Mouse (Mus musculus): ENCODE data around the gene Lrig3.

The Lrig3 gene

DNA sequence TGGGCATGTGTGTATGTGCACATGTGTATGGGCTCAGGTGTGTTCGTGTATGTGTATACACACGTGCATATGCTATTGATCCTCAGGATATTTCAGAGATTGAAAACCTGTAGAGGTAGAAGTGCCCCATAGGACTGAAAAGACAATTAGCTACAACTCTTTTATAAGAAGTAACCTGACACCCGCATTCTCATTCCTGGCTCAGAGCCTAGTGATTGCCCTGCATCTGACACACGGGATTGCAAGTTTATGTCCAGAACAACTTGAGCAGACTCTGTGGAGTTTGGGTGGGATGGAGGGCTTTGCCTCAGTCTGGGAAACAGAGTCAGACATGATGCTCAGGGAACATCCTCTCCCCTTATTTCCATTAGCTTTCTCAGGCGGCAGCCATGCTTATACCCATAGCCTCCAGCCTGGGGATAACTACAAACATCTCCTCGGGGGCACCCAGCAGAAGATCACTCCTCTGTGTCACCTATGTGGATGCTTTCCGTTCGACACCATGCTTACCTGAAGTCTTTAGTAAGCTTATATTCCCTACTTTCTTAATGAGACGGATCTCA is 18.6 kb downstream of the Lrig3 start:
- TF ChIP-seq GATA4 (IDR thresholded peaks at IDR 0.05; ENCODE audit: insufficient replicate concordance, low read length): no peak

DNA sequence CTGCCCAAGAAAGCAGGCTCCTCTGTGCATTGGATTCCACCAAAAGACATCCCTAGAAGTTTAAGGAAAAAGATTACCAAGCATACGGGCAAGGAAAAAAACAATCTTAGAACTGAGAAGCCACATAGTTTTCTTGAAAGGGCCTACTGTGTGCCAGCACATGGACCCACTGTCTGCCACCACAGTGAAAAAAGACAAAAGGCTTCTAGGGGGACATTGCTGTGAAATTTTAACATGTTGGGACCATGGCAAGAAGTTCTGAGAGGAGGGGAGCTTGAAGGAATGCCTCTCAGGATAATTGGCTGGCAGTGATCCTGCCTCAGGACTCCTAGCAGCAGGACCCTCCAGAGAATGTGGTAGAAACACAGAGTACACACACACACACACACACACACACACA is 19.8 kb downstream of the Lrig3 start:
- TF ChIP-seq GATA4 (IDR thresholded peaks at IDR 0.05; ENCODE audit: insufficient replicate concordance, low read length): no peak

DNA sequence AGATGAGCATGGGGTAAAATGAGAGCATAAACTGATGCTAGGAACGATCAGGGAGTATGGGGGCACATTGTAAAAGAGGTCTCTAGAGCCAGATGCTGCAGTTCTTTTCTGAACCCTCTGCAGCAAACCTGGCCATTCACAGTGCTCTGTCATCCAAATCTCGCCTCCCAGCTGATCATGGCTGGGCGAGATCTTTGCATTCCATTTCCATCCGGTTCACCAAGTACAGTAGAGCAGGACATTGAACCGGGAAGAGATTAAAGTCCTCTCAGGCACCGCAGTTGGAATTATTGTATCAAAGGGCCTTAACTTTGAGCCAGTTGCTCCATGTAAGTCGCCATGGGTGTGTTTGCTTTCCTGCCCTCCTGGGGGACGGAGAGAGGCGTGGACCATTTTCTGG is 20.5 kb downstream of the Lrig3 start:
- TF ChIP-seq GATA4 (IDR thresholded peaks at IDR 0.05; ENCODE audit: insufficient replicate concordance, low read length): no peak

DNA sequence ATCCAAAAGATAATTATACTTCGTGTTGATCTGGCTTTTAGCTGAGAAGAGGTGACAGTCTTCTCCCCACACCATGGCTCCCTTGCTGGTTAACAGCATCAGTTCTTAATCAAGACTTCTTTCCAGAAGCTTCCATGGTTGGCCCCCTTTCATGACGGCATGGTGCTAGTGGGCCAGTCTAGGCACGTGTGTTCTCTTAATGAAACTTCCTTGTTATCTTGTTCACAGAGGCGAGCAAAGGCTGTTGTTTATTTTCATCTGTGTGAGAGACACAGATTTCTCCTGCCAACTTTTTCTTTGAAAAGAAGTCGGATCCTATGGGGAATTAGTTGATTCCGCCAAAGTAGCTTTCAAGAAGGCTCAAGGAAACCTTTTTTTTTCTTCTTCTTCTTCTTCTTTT is 21.3 kb downstream of the Lrig3 start:
- TF ChIP-seq GATA4 (IDR thresholded peaks at IDR 0.05; ENCODE audit: insufficient replicate concordance, low read length): no peak

DNA sequence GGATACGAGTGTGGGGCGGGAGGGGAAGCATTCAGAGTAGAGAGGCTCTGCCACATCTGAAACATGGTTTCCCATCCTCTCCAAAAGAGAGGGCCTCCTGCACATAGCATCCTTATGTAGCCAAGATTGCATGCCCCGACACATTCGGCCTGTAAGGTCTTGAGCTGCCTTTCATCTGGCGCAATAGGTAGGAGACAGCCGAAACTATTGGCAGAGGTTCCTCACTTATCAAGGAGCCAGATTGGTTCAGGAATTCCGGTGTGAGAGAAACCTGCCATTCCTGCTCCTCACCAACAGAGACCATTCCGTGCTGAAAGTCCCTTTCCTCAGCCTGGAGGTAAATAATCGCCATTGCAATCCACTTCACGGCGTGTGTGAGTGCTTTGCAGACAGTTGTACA is 22.1 kb downstream of the Lrig3 start:
- TF ChIP-seq GATA4 (IDR thresholded peaks at IDR 0.05; ENCODE audit: insufficient replicate concordance, low read length): no peak

DNA sequence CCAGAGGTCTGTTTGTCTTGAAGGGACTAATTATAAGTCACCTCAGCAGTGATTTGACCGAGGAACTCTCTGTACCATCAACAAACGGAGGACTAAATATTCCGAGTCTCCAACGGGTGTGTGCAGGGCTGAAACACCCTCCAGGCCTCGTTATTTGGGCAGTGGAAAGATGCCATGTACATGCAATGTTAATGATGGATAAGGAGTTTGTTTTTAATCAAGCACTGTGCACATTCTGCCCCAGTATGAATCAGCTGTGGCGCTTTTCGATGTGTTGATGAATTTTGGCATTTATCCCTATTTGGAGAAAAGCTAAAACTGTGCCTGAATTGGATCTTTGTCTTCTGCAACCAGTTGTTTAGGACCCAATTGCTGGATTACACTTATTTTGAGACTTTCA is 23.9 kb downstream of the Lrig3 start:
- TF ChIP-seq GATA4 (IDR thresholded peaks at IDR 0.05; ENCODE audit: insufficient replicate concordance, low read length): no peak

DNA sequence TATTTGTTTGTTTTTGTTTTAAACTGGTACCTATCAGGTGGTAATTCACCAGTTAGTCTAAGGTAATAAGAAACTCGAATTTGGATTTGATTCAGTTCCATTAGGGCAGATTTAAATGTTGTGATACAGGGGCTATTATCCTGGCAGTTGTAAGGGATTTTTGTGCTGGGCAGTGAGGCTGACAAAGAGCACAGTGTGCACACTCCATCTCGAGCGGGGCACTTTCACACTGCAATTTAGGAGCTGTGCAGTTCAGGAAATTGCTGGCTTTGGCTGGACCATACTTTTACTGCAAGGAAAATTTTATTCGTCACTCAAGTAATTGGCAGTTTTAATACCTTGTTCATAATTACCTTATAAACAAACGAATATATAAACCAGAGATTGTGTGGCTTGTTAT is 24.4 kb downstream of the Lrig3 start:
- TF ChIP-seq GATA4 (IDR thresholded peaks at IDR 0.05; ENCODE audit: insufficient replicate concordance, low read length): no peak

DNA sequence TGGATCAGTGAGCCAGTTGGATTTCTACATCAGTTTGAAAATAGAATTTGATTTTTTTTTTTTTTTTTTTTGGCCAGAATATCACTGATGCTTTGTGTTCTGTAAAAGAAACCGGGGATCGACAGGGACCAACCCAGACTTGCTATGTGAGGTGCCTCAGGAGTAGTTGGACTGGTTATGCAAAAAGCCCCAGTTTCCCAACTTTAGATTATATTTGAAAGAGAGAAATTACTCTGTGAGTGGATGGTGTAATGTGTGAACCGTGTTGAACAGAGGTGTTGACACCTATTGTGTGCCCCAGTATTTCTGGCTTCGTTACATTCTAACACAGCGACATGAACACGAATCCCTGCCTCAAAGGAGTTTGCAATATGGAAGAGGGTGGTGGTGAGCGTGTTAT is 25.9 kb downstream of the Lrig3 start:
- no peak for TF ChIP-seq GATA4 (IDR thresholded peaks at IDR 0.05; ENCODE audit: insufficient replicate concordance, low read length)

DNA sequence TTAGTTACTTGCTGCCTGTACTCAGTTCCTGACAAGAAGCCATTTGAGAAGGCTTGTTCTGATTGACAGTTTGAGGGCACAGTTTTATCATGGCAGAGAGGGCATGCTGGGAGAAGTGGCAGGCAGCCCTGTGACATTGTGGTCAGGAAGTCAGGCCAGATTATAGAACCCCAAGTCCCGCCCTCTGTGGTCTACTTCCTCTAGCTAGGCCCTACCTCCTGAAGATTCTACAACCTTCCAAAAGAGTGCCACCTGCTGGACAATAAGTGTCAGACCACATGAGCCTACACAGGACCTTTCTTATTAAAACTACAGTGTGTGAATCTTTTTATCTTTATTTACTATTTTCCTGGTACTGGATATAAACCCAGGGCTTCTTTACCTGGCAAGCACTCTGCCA is 28.9 kb downstream of the Lrig3 start:
- TF ChIP-seq GATA4 (IDR thresholded peaks at IDR 0.05; ENCODE audit: insufficient replicate concordance, low read length): peak; percentile 40; the same call in 1 of the 2 replicates

DNA sequence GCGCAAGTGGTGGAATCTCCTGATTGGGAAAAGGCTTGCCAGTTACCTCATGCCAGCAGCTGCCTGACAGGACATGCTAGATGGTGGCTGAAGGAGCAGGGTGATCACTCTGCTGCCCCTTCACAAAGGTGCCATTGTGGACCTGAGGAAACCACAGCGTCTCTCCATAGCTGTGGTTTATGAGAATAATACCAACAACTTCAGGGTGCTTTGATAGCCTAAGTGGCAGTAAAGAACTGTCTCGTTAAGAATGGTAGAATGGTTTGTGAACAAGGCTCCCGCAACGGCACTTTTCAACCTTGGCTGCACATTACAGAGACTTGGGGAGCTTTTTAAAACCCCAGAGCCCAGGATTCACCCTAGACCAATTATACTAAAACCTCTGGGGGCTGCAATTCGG is 29.7 kb downstream of the Lrig3 start:
- no peak for TF ChIP-seq GATA4 (IDR thresholded peaks at IDR 0.05; ENCODE audit: insufficient replicate concordance, low read length)

DNA sequence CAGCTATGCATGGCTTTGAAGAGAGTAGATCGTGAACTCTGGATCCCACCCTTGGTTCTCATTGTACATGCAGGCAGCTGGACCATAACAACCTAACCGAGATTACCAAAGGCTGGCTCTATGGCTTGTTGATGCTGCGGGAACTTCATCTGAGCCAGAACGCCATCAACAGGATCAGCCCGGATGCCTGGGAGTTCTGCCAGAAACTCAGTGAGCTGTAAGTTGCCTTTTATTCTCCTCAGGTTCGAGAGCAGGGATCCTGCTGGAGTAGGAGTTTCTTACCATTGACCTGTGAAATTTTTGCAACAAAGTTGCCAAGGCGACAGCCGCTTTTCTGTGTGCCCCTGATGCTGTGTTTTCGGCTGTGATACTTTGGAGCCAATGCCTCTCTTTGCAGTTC is 31.0 kb downstream of the Lrig3 start:
- no peak for TF ChIP-seq GATA4 (IDR thresholded peaks at IDR 0.05; ENCODE audit: insufficient replicate concordance, low read length)

DNA sequence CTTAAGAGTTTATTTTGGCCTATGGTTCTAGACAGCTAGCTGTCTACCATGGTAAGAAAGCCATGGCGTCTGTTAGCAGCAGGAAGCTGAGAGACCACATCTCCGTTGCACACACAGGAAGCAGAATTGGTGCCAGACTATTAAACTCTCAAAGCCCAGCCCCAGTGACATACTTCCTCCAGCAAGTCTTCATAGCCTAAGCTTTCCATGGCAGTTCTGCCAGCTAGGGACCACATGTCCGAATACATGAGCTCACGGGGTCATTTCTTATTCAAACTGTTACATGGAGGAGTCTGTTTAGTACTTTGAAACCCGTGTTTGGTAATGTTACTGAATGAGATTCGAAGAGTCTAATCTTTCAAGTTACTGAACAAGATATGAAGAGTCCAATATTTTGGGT is 33.6 kb downstream of the Lrig3 start:
- no peak for TF ChIP-seq GATA4 (IDR thresholded peaks at IDR 0.05; ENCODE audit: insufficient replicate concordance, low read length)

DNA sequence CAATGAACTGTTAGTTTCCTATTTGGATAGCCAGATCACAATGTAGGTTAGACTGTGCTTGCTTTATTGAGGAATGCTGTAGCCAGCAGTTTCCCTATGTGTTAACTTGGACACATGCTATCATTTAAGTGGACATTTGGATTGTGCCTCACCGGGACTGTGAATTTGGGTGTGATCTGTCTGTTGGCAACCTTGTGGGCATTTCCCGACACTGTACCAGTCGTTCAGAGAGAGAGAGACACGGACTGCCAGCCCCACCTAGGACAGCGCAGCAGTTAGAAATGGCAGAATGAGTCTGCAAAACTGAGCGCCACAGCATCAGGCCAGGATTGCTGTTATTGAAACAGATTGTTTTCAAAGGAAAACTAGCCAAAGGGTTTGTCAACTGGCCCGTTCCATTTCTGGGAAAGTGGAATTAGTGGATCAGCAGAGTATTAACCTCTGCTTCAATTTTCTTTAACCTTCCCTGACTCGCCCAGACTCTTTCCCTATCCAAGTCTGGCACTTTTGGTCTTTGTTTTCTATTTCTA is 35.0 kb downstream of the Lrig3 start:
- no peak for TF ChIP-seq GATA4 (IDR thresholded peaks at IDR 0.05; ENCODE audit: insufficient replicate concordance, low read length)

DNA sequence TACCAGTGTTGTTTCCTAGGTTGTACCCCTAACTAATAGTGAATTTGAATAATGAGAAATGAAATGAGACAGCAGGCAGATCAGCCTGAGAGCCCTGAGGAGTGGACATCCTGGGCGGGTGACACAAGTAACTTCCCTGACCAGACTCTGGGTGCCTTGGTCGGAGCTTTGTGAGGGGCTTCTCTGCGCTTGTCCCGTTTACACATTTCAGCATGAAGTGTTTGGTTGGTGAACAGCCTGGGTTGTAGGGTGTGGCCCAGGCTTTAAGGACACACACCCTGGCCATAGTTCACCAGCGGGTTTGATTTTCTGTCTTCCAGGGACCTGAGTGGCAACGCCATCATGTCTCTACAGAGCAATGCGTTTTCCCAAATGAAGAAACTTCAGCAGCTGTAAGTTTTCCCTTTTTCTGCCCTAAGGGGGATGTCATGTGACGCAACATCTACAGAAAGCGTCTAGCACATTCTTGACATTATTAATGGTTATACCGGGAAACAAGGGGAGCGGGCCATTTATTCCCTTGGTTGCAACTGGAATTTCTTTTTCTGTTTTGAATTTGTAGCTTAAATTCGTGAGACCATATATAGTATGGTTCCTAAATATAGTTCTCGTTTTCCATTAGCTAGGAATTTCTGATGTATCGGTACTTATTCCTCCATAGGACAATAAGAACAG is 36.2 kb downstream of the Lrig3 start:
- TF ChIP-seq GATA4 (IDR thresholded peaks at IDR 0.05; ENCODE audit: insufficient replicate concordance, low read length): no peak

DNA sequence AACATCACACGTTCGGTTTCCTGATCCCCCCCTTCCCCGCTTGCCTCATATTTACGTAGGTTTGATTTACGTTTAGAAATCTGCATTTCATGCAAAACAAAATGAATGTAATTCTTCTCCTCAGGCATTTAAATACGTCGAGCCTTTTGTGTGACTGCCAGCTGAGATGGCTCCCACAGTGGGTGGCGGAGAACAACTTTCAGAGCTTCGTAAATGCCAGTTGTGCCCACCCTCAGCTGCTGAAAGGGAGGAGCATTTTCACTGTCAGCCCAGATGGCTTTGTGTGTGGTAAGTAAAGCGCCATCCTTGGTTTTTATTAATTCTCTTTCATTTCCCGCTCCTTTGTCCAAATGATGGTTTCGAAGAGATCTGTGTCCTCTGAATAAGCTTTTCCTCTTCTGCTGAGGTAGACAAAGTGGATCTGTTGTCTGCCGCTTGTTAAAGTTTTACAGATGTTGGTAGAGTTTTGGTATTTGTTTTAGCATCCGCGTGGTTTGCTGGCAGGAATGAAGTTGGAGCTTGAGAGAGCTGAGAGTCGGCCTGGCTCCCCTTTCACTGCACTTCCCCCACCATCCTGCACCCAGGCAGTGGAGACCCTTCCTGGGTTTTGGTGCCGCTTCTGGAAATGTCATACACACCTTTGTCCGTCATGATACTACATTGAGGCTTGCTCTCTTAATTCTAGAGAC is 37.0 kb downstream of the Lrig3 start:
- TF ChIP-seq GATA4 (IDR thresholded peaks at IDR 0.05; ENCODE audit: insufficient replicate concordance, low read length): no peak

DNA sequence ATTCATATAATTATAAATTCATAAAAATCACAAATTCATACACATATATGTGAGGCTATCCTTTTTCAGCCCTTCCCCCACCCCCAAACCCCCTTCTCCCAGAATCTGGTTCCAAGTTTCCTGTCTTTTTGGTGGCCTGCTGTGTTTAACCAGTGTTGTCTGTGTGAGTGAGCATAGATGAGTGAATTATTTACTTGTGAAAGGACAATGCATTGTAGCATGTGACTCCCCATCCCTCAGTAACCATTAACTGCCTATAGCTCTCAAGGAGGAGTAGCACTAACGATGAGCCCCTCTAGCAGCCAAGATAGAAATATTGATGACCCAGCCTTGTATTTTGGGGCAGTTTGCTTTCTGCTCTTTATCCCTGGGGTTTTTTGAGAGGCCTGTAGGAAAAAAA is 37.9 kb downstream of the Lrig3 start:
- TF ChIP-seq GATA4 (IDR thresholded peaks at IDR 0.05; ENCODE audit: insufficient replicate concordance, low read length): no peak

Measured in liver, adult (tissue).